Mouse (Mus musculus) forebrain, embryonic 10.5 days (tissue): ENCODE measurements at regions not wholly inside any gene's neighbourhood (a gene's known extent, or its start where the extent isn't known, plus 50 kb on each side); places are given as distances from the start of the nearest gene placed in this dataset.

Experiments
- DNase-seq: peaks from one replicate; pipeline ENCODE4 v3.0.0-alpha.2; 2017; ENCODE audit warnings: low spot score; ENCODE audit errors: extremely low spot score
- H3K27ac ChIP-seq: fragments of 300-500 bp; sonication (generic); 2 replicates; pipeline ENCODE4 v1.5.1; 2016; ENCODE audit warnings: mild to moderate bottlenecking
- H3K27me3 ChIP-seq: fragments of 300-500 bp; sonication (generic); 2 replicates; pipeline ENCODE4 v1.6.1; 2016; ENCODE audit warnings: mild to moderate bottlenecking; ENCODE audit not compliant: poor library complexity, severe bottlenecking
- H3K36me3 ChIP-seq: fragments of 300-500 bp; sonication (generic); replicated peaks from 2 replicates; pipeline ENCODE4 v1.6.1; 2016; ENCODE audit warnings: mild to moderate bottlenecking, moderate library complexity
- H3K4me1 ChIP-seq: fragments of 300-500 bp; sonication (generic); 2 replicates; pipeline ENCODE4 v1.6.1; 2016
- H3K4me3 ChIP-seq: fragments of 300-500 bp; sonication (generic); 2 replicates; pipeline ENCODE4 v1.5.1; 2016; ENCODE audit warnings: mild to moderate bottlenecking, moderate library complexity
- H3K9me3 ChIP-seq: fragments of 300-500 bp; sonication (generic); 2 replicates; pipeline ENCODE4 v1.6.1; 2016; ENCODE audit warnings: mild to moderate bottlenecking, moderate library complexity
- WGBS: fragments of 180-500 bp; shearing (Covaris S2); methylation state at CpG from one replicate; pipeline ENCODE4 v1.1.7; 2016; 5-methylcytosine and 5-hydroxymethylcytosine counted together

DNA sequence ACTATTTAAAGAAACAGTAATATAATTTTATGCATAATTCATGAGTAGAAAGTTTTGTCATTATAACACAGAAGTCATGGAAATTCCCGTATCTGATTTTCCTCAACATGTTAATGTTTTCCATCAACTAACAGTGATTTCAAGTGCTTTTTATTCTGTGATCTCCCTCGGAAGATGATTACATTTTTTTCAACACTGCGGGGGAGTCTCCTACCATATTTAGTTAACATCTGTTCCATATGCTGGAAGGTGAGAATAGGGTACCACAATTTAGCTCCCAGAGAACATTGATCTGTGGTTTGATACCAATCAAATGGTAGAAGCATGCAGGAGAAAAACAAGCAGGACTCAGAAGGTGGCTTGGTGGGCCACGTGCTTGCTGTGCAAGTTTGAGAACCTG is 321.1 kb upstream of the Pmfbp1 start:
- Histone ChIP-seq H3K27me3 (no peaks in the 10 kb centered on the region), H3K9me3 (peaks cover 9% of the 10 kb centered on the region), H3K36me3 (no peaks in the 10 kb centered on the region), H3K27ac (no peak overlapping the region), H3K4me3 (no peak overlapping the region), H3K4me1 (no peaks in the 10 kb centered on the region)
- no peak for DNase-seq
- WGBS: 91% methylated on average over 4 of the region's 4 CpGs

DNA sequence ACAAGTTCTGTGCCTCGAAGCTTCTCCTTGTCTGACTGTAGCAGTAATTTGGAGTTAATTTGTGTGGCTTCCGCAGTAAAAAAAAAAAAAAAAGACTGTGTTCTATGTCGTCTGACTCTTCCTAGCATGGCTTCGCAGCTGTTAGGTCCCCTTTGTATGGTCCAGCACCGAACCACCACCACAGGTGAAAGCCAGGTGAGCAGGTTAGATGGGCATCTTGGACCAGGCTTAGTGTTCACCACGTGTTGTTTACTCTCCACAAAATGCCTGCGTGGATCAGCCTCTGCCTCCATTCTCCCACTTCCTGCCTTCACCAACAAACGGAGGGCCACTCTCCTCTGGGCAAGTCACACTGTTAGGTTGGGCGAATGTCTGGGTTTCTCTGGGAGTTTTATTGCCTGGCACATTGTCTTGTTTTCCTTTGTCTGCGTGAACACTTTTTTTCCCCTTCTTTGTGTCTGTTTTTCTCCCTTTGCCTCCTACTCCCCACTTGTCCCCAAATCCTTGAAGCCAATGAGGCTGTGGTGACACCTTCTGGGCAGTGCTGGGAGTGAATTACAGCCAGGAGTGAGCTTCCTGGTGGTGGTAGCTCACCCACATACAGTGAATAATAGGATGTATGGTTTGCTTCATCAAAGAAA is 308.1 kb upstream of the Pmfbp1 start:
- Histone ChIP-seq H3K36me3 (no peaks in the 10 kb centered on the region), H3K4me1 (peaks cover 20% of the 10 kb centered on the region), H3K9me3 (no peaks in the 10 kb centered on the region), H3K27ac (peak overlapping the region; percentile 85), H3K27me3 (no peaks in the 10 kb centered on the region), H3K4me3 (0 out of 2 replicates have a peak overlapping the region, but pooled peaks have one; percentile 22)
- 43% methylated on average over 10 of the region's 10 CpGs for WGBS
- DNase-seq: peak; percentile 72

DNA sequence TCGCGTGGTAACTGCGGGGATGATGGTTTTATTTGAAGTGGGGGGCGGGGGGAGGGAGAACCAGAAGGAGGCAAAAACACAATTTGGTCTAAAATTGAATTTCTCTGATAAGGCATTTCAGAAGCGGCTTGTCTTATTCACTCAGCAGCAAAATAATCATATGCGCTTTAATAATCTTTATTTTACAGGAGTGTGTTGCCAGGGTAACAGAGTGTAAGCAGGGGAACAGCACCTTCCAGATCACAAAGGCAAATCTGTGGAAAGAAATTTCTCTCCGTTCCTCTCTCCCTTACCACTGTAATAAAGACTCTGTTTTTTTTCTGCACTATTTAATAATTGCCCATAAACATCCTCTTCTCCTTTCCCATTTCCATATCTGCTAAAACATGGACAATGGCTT is 306.2 kb upstream of the Pmfbp1 start:
- no peaks in the 10 kb centered on the region for H3K36me3 ChIP-seq
- 89% methylated on average over 7 of the region's 7 CpGs for WGBS
- no peak overlapping the region for H3K4me3 ChIP-seq
- peaks cover 20% of the 10 kb centered on the region for H3K4me1 ChIP-seq
- no peaks in the 10 kb centered on the region for H3K9me3 ChIP-seq
- no peak overlapping the region for H3K27ac ChIP-seq
- DNase-seq: no peak
- H3K27me3 ChIP-seq: no peaks in the 10 kb centered on the region

DNA sequence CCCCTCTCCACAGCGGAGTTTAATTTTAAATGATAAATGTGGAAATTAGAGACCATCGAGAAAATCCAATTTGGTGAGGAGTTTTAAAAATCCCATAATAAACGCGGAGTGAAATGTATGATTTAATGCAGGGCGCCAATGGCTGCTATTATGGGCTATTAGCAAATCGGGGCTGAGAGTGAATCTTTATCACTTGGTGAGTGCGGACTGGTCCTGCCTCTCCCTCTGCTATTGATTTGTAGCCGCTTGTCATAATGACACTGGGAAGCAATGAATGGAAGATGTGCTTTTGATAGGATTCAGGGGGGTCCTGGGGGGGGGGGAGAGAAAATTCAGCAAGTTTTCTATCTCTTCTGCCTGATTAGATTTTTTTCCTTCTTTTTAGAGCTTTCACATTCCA is 279.6 kb upstream of the Pmfbp1 start:
- Histone ChIP-seq H3K27ac (no peak overlapping the region), H3K4me1 (peaks cover 15% of the 10 kb centered on the region), H3K4me3 (no peak overlapping the region), H3K27me3 (no peaks in the 10 kb centered on the region; the same call in 1 of the 2 replicates), H3K9me3 (no peaks in the 10 kb centered on the region), H3K36me3 (no peaks in the 10 kb centered on the region)
- WGBS: 87% methylated on average over 8 of the region's 8 CpGs
- DNase-seq: no peak

DNA sequence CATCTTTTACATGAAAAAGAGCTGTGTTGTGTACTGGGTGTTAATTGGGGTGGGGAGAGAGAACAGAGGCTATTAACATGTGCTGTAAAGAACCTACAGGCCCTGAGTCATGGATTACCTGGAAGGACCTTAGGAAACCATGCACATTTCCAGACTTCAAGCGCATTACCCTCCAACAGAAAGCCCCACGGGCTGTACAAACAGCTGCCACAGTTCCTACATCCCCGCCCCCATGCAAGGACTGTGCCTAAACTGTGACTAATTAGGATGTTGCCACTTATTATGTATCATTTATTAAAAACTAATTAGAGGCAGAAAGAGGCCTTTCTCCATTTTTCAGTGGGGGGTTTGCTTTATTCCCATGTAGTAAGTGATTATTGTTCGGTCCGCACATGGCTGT is 277.5 kb upstream of the Pmfbp1 start:
- no peak overlapping the region for H3K27ac ChIP-seq
- WGBS: 85% methylated on average over 5 of the region's 5 CpGs

DNA sequence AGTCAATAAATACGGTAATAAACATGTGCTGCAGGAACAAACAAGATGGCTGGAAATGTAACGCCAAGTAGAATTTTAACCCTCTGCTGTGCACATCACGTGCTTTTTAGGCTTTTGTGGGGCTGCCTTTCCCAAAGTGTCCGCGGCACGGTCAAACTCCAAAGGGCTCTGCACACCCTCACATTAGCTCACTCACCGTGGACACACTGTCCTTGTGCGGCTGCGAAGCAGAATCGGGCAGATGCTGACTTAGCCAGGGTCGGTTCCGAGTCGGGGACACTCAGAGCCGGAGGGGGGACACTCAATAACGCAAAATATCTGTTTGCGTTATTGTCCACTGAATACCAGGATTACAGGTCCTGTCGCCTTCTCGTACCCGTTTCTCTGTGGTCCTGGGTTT is 276.5 kb upstream of the Pmfbp1 start:
- Histone ChIP-seq H3K36me3 (no peaks in the 10 kb centered on the region), H3K27me3 (no peaks in the 10 kb centered on the region; the same call in 1 of the 2 replicates), H3K9me3 (no peaks in the 10 kb centered on the region), H3K4me3 (no peak overlapping the region), H3K27ac (no peak overlapping the region), H3K4me1 (peaks cover 15% of the 10 kb centered on the region)
- DNase-seq: no peak
- WGBS: 94% methylated on average over 19 of the region's 19 CpGs

More for the DNA sequence above, 277.5 kb upstream of the Pmfbp1 start:
- no peak for DNase-seq
- Histone ChIP-seq H3K27me3 (no peaks in the 10 kb centered on the region; the same call in 1 of the 2 replicates), H3K4me1 (peaks cover 15% of the 10 kb centered on the region), H3K9me3 (no peaks in the 10 kb centered on the region), H3K4me3 (no peak overlapping the region), H3K36me3 (no peaks in the 10 kb centered on the region)

DNA sequence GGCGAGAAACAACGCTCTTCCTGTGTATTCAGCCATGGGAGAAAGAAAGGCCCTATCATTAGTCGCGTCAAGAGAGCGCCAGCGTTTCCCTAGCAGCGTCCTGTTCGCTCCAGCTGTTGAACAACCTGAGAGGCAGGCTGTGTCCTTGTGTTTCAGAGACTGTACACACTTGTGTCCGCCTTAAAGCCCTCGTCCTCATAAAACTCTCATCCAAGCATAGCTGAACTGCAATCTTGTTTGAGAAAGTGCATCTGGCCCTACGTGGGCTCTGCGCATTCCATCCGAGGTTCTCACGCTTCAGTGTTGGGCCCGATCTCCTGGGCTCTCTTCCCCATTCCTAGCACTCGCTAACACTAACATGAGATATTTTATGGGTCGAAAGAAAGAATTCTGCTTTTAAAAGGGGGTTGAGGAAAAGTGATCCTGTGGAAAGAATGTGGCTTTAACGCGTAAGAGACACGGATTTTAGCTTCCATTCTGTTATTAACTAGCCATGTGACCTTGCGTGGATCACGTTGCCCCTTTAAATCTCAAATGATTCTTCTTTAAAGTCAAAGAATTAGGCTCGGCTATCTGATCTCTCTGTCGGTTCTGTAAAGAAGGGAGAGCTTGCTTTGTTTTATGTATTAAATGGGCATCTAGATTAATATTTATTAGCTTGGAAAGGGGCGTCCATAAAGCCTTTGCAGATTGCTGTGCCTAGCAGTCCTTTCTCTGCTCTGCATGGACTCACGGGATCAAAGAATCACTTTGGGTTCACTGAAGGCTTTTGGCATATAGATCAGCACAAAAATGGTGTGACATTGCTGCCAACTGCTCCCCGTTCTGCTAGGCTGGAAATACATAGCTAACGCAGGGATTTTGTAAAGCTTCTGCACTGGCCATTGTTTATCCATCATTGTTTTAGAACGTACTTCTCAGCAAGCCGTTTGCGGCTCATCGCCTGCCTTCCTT is 261.3 kb upstream of the Pmfbp1 start:
- WGBS: 70% methylated on average over 32 of the region's 32 CpGs
- no peak for DNase-seq

DNA sequence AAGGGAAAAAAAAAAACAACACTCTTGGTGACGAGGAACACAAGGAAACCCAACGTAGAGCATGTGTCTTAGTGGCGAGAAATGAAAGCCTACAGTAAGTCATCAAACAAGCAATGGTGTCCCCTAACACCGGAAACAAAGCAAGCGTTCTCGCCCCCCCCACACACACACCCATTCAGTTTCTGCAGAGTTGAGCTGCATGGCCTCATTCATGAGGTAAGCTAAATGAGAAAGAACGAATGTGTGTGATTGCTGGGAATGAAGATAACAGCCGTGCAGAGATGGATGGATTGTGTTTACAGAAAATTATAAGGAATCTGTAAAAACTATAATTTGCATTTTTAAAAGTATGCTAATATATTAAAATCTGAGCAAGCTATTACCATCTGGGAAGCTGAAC is 248.3 kb upstream of the Pmfbp1 start:
- WGBS: 86% methylated on average over 8 of the region's 8 CpGs

More for the DNA sequence above, 261.3 kb upstream of the Pmfbp1 start:
- Histone ChIP-seq H3K36me3 (no peaks in the 10 kb centered on the region), H3K27ac (peak overlapping the region; percentile 25; the same call in 1 of the 2 replicates), H3K9me3 (no peaks in the 10 kb centered on the region), H3K4me1 (peaks cover 20% of the 10 kb centered on the region), H3K4me3 (no peak overlapping the region), H3K27me3 (no peaks in the 10 kb centered on the region)

DNA sequence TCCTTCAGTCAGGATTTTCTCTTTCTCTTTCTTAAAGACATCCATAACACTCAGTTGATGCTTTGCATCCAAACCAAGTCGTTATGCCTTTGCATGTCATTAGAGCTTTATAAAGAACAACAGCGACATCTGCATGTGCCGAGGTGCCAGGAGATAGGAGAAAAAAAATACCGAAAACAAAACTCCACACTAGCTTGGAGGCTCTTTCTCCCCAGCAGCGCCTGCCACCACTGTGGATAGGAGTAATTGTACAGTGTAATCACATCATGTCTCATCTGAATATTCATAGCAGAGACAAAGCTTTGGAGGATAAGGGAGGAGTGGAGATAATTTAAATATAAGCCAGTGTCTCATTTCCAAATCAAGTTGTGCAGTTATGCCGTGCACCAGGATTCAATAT is 246.0 kb upstream of the Pmfbp1 start:
- peaks cover 54% of the 10 kb centered on the region for H3K4me1 ChIP-seq
- H3K27ac ChIP-seq: no peak overlapping the region
- no peak overlapping the region for H3K4me3 ChIP-seq
- no peaks in the 10 kb centered on the region for H3K9me3 ChIP-seq
- WGBS: 87% methylated on average over 6 of the region's 6 CpGs
- DNase-seq: no peak
- H3K36me3 ChIP-seq: no peaks in the 10 kb centered on the region
- H3K27me3 ChIP-seq: no peaks in the 10 kb centered on the region; the same call in 1 of the 2 replicates

More for the DNA sequence above, 248.3 kb upstream of the Pmfbp1 start:
- Histone ChIP-seq H3K4me3 (no peak overlapping the region), H3K36me3 (no peaks in the 10 kb centered on the region), H3K27ac (no peak overlapping the region), H3K4me1 (peaks cover 39% of the 10 kb centered on the region), H3K27me3 (no peaks in the 10 kb centered on the region; the same call in 1 of the 2 replicates), H3K9me3 (no peaks in the 10 kb centered on the region)
- DNase-seq: no peak

DNA sequence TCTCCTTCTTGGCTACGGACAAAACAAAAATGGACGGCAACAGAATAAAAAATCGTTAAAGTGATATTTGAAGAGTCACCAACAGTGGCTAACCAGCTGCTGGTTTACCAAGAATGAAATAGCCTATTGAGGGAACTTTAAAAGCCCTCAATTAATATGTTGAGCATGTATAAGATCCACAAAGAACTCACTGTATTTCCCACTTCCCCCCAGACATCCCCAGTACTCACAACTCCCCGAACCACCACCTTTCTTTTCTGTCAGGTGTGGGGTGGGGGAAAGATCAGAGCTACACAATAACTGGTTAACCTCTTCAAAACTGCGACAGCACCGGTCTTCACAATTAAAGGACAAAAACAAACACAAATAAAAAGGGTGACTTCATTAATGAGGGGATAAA is 245.5 kb upstream of the Pmfbp1 start:
- DNase-seq: no peak
- no peak overlapping the region for H3K27ac ChIP-seq
- H3K36me3 ChIP-seq: no peaks in the 10 kb centered on the region
- no peaks in the 10 kb centered on the region for H3K9me3 ChIP-seq
- H3K4me1 ChIP-seq: peaks cover 54% of the 10 kb centered on the region
- H3K4me3 ChIP-seq: no peak overlapping the region
- no peaks in the 10 kb centered on the region; the same call in 1 of the 2 replicates for H3K27me3 ChIP-seq
- WGBS: 85% methylated on average over 6 of the region's 6 CpGs

DNA sequence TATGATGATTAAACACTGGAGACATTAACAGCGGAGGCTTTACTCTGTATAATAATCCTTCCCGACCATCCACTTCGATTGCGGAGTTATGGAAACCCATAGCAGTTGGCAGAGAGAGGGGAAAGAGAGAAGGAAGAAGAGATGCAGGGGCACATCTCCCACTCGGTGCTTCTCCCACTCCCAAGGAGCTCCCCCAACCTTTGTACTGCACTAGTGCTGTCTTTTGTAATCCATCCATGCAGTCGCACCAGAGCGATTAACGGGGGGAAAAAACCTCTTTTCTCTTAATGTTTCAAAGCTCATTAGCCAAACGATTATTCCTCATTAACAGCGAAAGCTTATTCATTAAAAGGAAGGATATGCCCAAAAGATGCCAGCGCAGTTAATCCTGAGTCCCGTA is 244.6 kb upstream of the Pmfbp1 start:
- 80% methylated on average over 12 of the region's 12 CpGs for WGBS
- no peaks in the 10 kb centered on the region for H3K36me3 ChIP-seq
- no peak overlapping the region for H3K4me3 ChIP-seq
- no peak for DNase-seq
- no peaks in the 10 kb centered on the region for H3K9me3 ChIP-seq
- peaks cover 54% of the 10 kb centered on the region for H3K4me1 ChIP-seq
- H3K27ac ChIP-seq: no peak overlapping the region
- no peaks in the 10 kb centered on the region; the same call in 1 of the 2 replicates for H3K27me3 ChIP-seq

DNA sequence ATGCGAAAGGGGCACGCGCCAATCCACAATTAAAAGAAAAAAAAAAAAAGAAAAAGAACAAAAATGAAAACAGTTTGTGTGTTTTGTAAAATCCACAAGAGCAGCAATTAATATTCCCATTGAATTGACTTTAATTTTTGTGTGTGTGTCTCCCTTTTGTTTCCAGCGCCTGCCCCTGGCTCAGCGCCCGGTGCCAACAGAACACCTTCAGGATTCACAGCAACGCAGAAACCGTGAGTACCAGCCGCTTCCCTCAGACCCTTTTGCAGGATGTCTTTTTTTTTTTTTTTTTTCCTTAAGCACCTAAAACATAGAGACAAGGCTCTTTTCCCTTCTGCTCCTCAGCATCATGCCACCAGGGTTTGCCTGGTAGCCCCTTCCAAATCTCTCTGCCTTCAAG is 244.1 kb upstream of the Pmfbp1 start:
- WGBS: 87% methylated on average over 9 of the region's 9 CpGs
- no peak overlapping the region for H3K27ac ChIP-seq

DNA sequence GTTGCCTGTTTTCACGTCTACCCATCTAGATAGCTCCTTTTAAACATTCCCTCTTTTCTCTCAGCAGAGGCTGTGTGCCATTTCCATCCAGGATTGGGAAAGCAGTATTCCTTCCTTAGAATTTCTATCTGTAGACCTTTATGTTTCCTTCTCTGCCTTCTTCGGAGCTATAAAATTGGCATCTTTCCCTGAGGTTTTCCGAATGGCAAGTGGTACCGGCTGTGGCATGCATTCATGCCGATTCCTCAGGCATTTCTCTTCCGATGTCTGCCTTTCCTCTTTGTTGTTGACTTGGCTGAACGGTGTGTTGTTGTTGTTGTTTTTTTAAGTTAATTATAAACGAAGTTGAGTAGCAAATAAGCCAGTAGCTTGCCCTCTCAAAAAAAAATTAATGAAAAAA is 243.3 kb upstream of the Pmfbp1 start:
- DNase-seq: no peak
- H3K4me3 ChIP-seq: no peak overlapping the region
- WGBS: 88% methylated on average over 8 of the region's 8 CpGs
- peaks cover 52% of the 10 kb centered on the region for H3K4me1 ChIP-seq
- no peak overlapping the region for H3K27ac ChIP-seq
- H3K27me3 ChIP-seq: no peaks in the 10 kb centered on the region; the same call in 1 of the 2 replicates
- no peaks in the 10 kb centered on the region for H3K36me3 ChIP-seq
- peaks cover 4% of the 10 kb centered on the region; the same call in 1 of the 2 replicates for H3K9me3 ChIP-seq

More for the DNA sequence above, 244.1 kb upstream of the Pmfbp1 start:
- no peak overlapping the region for H3K4me3 ChIP-seq
- no peak for DNase-seq
- H3K27me3 ChIP-seq: no peaks in the 10 kb centered on the region; the same call in 1 of the 2 replicates
- H3K9me3 ChIP-seq: peaks cover under 1% of the 10 kb centered on the region; the same call in 1 of the 2 replicates
- H3K36me3 ChIP-seq: no peaks in the 10 kb centered on the region
- H3K4me1 ChIP-seq: peaks cover 54% of the 10 kb centered on the region
